Mouse (Mus musculus): ENCODE results near the gene Per2. TPM values are rescaled to one million over a fixed set of nuclear protein-coding genes. Genes with fewer than 3 reads are reported as not detected.

Per2 gene
- polyA plus RNA-seq, 1 experiment = 1.8 TPM

DNA sequence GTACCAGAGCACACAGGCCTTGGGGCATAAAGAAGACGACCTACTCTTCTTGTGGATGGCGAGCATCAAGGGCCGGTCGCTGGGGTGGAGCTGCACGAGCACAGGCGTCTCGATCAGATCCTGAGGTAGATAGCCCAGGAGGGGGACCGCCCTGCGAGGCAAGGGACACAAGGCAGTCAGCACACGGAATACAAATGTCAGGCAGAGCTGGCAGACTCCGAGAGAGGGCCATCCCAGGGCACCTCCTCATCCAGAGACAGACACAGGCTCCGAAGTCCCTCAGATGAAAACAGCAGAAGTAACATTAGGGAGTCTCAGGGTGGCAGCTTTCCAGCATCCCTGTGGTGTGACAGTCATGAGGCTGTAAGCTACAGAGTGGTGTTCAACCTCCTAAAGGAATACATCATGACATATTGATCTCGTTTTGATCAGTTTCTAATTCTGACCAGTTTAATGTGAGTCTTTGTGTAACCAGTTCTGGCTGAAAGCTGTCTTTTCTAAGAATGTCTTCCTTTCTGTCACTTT lies 23.5 kb downstream of the Per2 start:
- Histone ChIP-seq H3K79me2 (ENCODE audit: control insufficient read depth, insufficient read depth) (no peaks in the 10 kb centered on the region), H3K36me3 (ENCODE audit: control insufficient read depth, insufficient read depth) (peaks cover 14% of the 10 kb centered on the region), H3K27me3 (ENCODE audit: control insufficient read depth, insufficient read depth, insufficient read length) (no peaks in the 10 kb centered on the region), H3K4me3 (no peak overlapping the region), H3K4me2 (ENCODE audit: low read depth) (no peak overlapping the region), H3ac (ENCODE audit: control insufficient read depth, insufficient read length) (no peak overlapping the region)
- no peak for TF ChIP-seq SRF (IDR thresholded peaks at IDR 0.05; ENCODE audit: control insufficient read depth, insufficient read length, low read depth)

DNA sequence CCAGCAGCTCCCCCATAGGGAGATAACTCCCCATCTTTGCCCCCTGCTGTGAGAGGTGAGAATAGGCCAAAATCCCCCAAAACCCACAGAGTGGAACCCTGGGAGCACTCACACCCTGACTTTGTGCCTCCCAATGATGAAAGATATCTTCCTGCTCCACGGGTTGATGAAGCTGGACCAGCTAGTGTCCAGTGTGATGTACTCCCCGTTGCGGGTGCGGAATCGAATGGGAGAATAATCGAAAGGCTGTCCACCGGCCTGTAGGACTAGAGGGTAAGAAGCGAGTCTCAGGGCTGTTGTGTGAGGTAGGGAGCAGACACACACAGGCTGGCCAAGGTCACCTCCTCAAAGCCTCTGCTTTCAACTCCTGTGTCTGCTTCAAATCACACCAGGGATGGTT lies 24.2 kb downstream of the Per2 start:
- TF ChIP-seq REST (IDR thresholded peaks at IDR 0.05; ENCODE audit: insufficient read depth, insufficient read length) = no peak
- TF ChIP-seq E2F4 (IDR thresholded peaks at IDR 0.05; ENCODE audit: insufficient read depth) = no peak
- TF ChIP-seq POLR2A (IDR thresholded peaks at IDR 0.05; ENCODE audit: insufficient read length, low read depth) = no peak
- no peak for TF ChIP-seq SRF (IDR thresholded peaks at IDR 0.05; ENCODE audit: control insufficient read depth, insufficient read length, low read depth)
- no peak for TF ChIP-seq POLR2AphosphoS2 (IDR thresholded peaks at IDR 0.05; ENCODE audit: insufficient read length, low read depth)
- TF ChIP-seq MYOG (IDR thresholded peaks at IDR 0.05; ENCODE audit: control insufficient read depth in 1 of 3, insufficient read depth in 1 of 3, insufficient read length in 2 of 3, low read depth in 2 of 3) = no peak
- TF ChIP-seq CEBPB (IDR thresholded peaks at IDR 0.05; ENCODE audit: insufficient read depth, poor library complexity, severe bottlenecking) = no peak
- no peak for TF ChIP-seq MYOD1 (IDR thresholded peaks at IDR 0.05; ENCODE audit: control insufficient read depth in 1 of 3, insufficient read length in 2 of 3, low read depth in 2 of 3)
- Histone ChIP-seq H3K27me3 (ENCODE audit: control insufficient read depth, insufficient read depth, insufficient read length) (no peaks in the 10 kb centered on the region), H3K79me2 (ENCODE audit: control insufficient read depth, insufficient read depth) (no peaks in the 10 kb centered on the region), H3ac (ENCODE audit: control insufficient read depth, insufficient read length) (no peak overlapping the region), H3K4me3 (no peak overlapping the region), H3K4me2 (ENCODE audit: low read depth) (no peak overlapping the region), H3K36me3 (ENCODE audit: control insufficient read depth, insufficient read depth) (peaks cover 14% of the 10 kb centered on the region)

DNA sequence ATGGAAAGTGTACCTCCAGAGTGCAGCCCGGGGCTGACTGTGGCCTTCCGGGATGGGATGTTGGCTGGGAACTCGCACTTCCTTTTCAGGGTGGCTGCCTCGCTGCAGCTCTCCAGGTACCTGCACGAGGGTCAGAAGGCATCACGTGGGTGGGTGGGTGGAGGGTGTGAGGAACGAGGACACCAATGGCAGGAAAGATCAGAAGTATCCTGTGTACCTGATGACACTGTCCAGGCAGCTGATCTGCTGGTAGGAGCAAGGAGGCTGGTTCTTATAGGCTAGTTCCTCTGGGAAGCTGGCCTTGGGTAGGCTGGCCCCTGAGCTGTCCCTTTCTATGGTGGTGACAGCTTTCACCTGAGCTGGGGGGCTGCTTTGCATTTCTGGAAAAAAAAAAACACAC lies 28.4 kb downstream of the Per2 start:
- H3K4me2 ChIP-seq (ENCODE audit: low read depth) = no peak overlapping the region
- no peak overlapping the region for H3K4me3 ChIP-seq
- no peaks in the 10 kb centered on the region for H3K27me3 ChIP-seq (ENCODE audit: control insufficient read depth, insufficient read depth, insufficient read length)
- peaks cover 20% of the 10 kb centered on the region for H3K36me3 ChIP-seq (ENCODE audit: control insufficient read depth, insufficient read depth)
- H3K79me2 ChIP-seq (ENCODE audit: control insufficient read depth, insufficient read depth) = no peaks in the 10 kb centered on the region
- H3ac ChIP-seq (ENCODE audit: control insufficient read depth, insufficient read length) = no peak overlapping the region
- TF ChIP-seq CEBPB (IDR thresholded peaks at IDR 0.05; ENCODE audit: insufficient read depth, poor library complexity, severe bottlenecking) (no peak), USF1 (IDR thresholded peaks at IDR 0.05; ENCODE audit: low read depth) (no peak), E2F4 (IDR thresholded peaks at IDR 0.05; ENCODE audit: insufficient read depth) (no peak), MYOD1 (IDR thresholded peaks at IDR 0.05; ENCODE audit: control insufficient read depth in 1 of 3, insufficient read length in 2 of 3, low read depth in 2 of 3) (no peak), SRF (IDR thresholded peaks at IDR 0.05; ENCODE audit: control insufficient read depth, insufficient read length, low read depth) (no peak), POLR2A (IDR thresholded peaks at IDR 0.05; ENCODE audit: insufficient read length, low read depth) (no peak), REST (IDR thresholded peaks at IDR 0.05; ENCODE audit: insufficient read depth, insufficient read length) (no peak), MAX (IDR thresholded peaks at IDR 0.05; ENCODE audit: low read depth) (no peak), MYOG (IDR thresholded peaks at IDR 0.05; ENCODE audit: control insufficient read depth in 1 of 3, insufficient read depth in 1 of 3, insufficient read length in 2 of 3, low read depth in 2 of 3) (no peak), POLR2AphosphoS2 (IDR thresholded peaks at IDR 0.05; ENCODE audit: insufficient read length, low read depth) (no peak), TCF3 (IDR thresholded peaks at IDR 0.05; ENCODE audit: insufficient read length, low read depth) (no peak), TCF12 (IDR thresholded peaks at IDR 0.05; ENCODE audit: insufficient read depth, poor library complexity, severe bottlenecking) (no peak)

DNA sequence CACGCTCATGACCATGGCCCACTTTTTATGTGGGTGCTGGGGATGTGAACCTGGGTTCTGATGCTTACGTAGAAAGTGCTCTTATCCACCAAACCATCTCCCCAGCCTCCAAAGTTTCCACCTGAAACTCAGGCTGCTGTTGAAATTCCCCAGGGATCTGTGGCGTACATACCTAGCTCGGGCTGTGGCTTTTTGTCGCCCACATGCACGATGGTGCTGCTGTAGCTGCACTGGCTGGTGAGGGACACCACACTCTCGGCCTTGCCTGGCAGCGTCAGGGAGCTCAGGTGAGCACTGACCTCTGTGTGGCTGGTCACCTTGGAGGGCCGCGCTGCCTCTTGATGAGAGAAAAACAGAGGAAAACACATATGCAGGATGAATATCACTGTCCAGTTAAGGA lies 29.9 kb downstream of the Per2 start:
- Histone ChIP-seq H3K4me3 (no peak overlapping the region), H3K79me2 (ENCODE audit: control insufficient read depth, insufficient read depth) (no peaks in the 10 kb centered on the region), H3K4me2 (ENCODE audit: low read depth) (no peak overlapping the region), H3K36me3 (ENCODE audit: control insufficient read depth, insufficient read depth) (peaks cover 11% of the 10 kb centered on the region), H3ac (ENCODE audit: control insufficient read depth, insufficient read length) (no peak overlapping the region), H3K27me3 (ENCODE audit: control insufficient read depth, insufficient read depth, insufficient read length) (no peaks in the 10 kb centered on the region)
- no peak for TF ChIP-seq MAX (IDR thresholded peaks at IDR 0.05; ENCODE audit: low read depth)
- TF ChIP-seq CEBPB (IDR thresholded peaks at IDR 0.05; ENCODE audit: insufficient read depth, poor library complexity, severe bottlenecking) = no peak
- TF ChIP-seq E2F4 (IDR thresholded peaks at IDR 0.05; ENCODE audit: insufficient read depth) = no peak
- no peak for TF ChIP-seq SRF (IDR thresholded peaks at IDR 0.05; ENCODE audit: control insufficient read depth, insufficient read length, low read depth)
- no peak for TF ChIP-seq MYOD1 (IDR thresholded peaks at IDR 0.05; ENCODE audit: control insufficient read depth in 1 of 3, insufficient read length in 2 of 3, low read depth in 2 of 3)
- TF ChIP-seq POLR2AphosphoS2 (IDR thresholded peaks at IDR 0.05; ENCODE audit: insufficient read length, low read depth) = no peak
- TF ChIP-seq USF1 (IDR thresholded peaks at IDR 0.05; ENCODE audit: low read depth) = no peak
- no peak for TF ChIP-seq REST (IDR thresholded peaks at IDR 0.05; ENCODE audit: insufficient read depth, insufficient read length)
- TF ChIP-seq TCF12 (IDR thresholded peaks at IDR 0.05; ENCODE audit: insufficient read depth, poor library complexity, severe bottlenecking) = no peak
- TF ChIP-seq TCF3 (IDR thresholded peaks at IDR 0.05; ENCODE audit: insufficient read length, low read depth) = no peak

DNA sequence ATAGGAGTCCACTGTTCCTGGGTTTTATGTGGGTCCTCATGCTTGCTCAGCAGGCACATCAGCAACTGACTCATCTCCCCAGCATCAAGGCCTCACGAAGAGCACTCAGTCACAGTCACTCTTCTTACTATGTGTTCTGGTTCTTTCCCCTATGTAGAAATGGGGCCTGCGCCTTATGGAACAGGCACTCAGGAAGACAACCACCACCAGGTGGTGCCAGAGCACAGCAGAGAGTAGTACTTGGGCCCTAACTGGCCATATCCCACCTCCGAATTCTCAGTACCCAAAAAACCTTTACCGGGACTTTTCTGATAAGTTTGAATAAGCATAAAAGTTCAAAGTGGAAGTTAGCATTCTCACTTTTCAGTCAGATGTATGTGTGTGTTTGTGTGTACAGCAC lies 30.5 kb downstream of the Per2 start:
- no peak overlapping the region for H3K4me3 ChIP-seq
- H3K4me2 ChIP-seq (ENCODE audit: low read depth) = no peak overlapping the region
- H3K79me2 ChIP-seq (ENCODE audit: control insufficient read depth, insufficient read depth) = no peaks in the 10 kb centered on the region
- no peaks in the 10 kb centered on the region for H3K27me3 ChIP-seq (ENCODE audit: control insufficient read depth, insufficient read depth, insufficient read length)
- H3ac ChIP-seq (ENCODE audit: control insufficient read depth, insufficient read length) = no peak overlapping the region
- no peak for TF ChIP-seq POLR2AphosphoS2 (IDR thresholded peaks at IDR 0.05; ENCODE audit: insufficient read length, low read depth)
- peaks cover 11% of the 10 kb centered on the region for H3K36me3 ChIP-seq (ENCODE audit: control insufficient read depth, insufficient read depth)
